Mouse (Mus musculus): ENCODE data around the gene Nxnl2. TPM values are rescaled to one million over a fixed set of nuclear protein-coding genes. Genes with fewer than 3 reads are reported as not detected.

The Nxnl2 gene
- polyA plus RNA-seq, 1 experiment: not detected

DNA sequence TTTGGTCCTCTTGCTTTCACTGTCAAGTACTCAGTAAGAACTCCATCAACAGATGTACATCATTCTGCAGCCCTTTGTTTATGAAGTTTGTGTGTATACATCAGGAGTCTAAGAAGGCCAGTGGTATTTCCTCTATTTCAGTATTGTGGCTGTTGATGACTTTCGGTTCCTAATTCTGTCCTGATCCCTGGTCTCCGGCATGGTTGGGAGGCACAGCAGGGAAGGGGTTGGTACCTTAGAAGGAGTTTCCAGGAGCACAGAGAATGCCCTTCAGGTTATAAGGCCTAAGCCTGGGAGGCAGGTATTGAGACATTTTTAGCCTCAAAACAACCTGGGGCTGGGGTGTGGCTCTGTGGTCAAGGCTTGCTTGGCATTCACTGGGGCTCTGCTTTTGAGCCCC is 9.2 kb upstream of the Nxnl2 start:
- Histone ChIP-seq H3K4me1 (ENCODE audit: control insufficient read depth, insufficient read depth, low read length) (peaks cover 2% of the 10 kb centered on the region; the same call in 1 of the 2 replicates), H3K4me3 (replicated peaks; ENCODE audit: control insufficient read depth, low read depth, low read length) (no peak overlapping the region), H3K27ac (ENCODE audit: control insufficient read depth, insufficient read depth, low read depth, low read length, poor library complexity) (peak overlapping the region; percentile 51)
- 43% methylated on average over 2 of the region's 2 CpGs for WGBS
- TF ChIP-seq POLR2A (IDR thresholded peaks at IDR 0.05; ENCODE audit: borderline replicate concordance, control insufficient read depth, low read depth, low read length) (no peak), CTCF (IDR thresholded peaks at IDR 0.05; ENCODE audit: control insufficient read depth, insufficient read depth, low read length) (no peak)

DNA sequence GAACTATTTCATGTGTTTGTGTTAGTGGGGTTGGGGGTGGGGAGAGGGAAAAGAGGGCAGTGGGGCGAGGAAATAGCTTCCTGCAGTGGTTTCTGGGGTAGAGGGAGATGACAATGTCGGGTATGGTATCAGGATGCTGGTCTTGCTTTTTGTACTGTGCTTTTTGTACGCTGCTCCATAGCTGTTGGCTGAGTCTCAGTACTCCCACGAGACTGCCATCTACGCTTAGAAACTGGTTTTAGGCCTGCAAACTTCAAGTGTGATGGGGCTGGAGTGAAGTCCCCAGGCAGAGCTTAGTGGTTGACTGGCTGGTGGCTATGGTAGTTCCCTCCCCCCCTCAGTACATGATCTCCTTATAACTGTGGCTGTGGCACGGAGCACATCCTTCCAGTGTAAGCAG is 8.6 kb upstream of the Nxnl2 start:
- whole genome bisulfite sequencing: 48% methylated on average over 6 of the region's 6 CpGs
- TF ChIP-seq CTCF (IDR thresholded peaks at IDR 0.05; ENCODE audit: control insufficient read depth, insufficient read depth, low read length) (no peak), POLR2A (IDR thresholded peaks at IDR 0.05; ENCODE audit: borderline replicate concordance, control insufficient read depth, low read depth, low read length) (no peak)
- H3K4me1 ChIP-seq (ENCODE audit: control insufficient read depth, insufficient read depth, low read length): peaks cover 2% of the 10 kb centered on the region; the same call in 1 of the 2 replicates
- H3K27ac ChIP-seq (ENCODE audit: control insufficient read depth, insufficient read depth, low read depth, low read length, poor library complexity): no peak overlapping the region
- no peak overlapping the region for H3K4me3 ChIP-seq (replicated peaks; ENCODE audit: control insufficient read depth, low read depth, low read length)

- 76% methylated on average over 11 of the region's 11 CpGs for WGBS
- TF ChIP-seq POLR2A (IDR thresholded peaks at IDR 0.05; ENCODE audit: borderline replicate concordance, control insufficient read depth, low read depth, low read length): no peak
- no peak for TF ChIP-seq CTCF (IDR thresholded peaks at IDR 0.05; ENCODE audit: control insufficient read depth, insufficient read depth, low read length)
- Histone ChIP-seq H3K4me3 (replicated peaks; ENCODE audit: control insufficient read depth, low read depth, low read length) (no peak overlapping the region), H3K4me1 (ENCODE audit: control insufficient read depth, insufficient read depth, low read length) (peaks cover 2% of the 10 kb centered on the region), H3K27ac (ENCODE audit: control insufficient read depth, insufficient read depth, low read depth, low read length, poor library complexity) (no peak overlapping the region)
These were observed 4.1 kb upstream of the Nxnl2 start for GRCm38 (mm10) chr13:51166711-51167110.

DNA sequence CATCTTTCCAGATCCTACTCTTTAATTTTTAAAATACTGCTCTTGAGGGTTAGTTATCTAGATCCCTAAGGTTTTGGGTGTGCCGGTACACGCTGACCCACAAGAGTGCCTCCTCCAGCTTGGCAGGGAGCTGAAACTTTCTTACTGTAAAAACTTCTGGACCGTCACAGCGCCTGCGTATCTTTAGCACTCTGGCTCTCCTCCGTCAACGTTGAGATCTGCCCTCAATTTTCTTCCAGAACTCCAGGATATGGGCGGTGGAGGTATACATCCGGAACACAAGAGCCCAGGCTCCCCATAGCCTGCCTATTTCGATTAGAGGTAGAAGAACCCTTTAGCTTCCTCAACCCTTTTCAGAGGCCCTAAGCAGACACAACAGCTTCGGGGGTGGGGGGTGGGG is 607 bp upstream of the Nxnl2 start:
- WGBS: 21% methylated on average over 11 of the region's 11 CpGs
- TF ChIP-seq CTCF (IDR thresholded peaks at IDR 0.05; ENCODE audit: control insufficient read depth, insufficient read depth, low read length): no peak
- TF ChIP-seq POLR2A (IDR thresholded peaks at IDR 0.05; ENCODE audit: borderline replicate concordance, control insufficient read depth, low read depth, low read length): no peak
- Histone ChIP-seq H3K27ac (ENCODE audit: control insufficient read depth, insufficient read depth, low read depth, low read length, poor library complexity) (no peak overlapping the region), H3K4me1 (ENCODE audit: control insufficient read depth, insufficient read depth, low read length) (no peaks in the 10 kb centered on the region; the same call in 1 of the 2 replicates), H3K4me3 (replicated peaks; ENCODE audit: control insufficient read depth, low read depth, low read length) (no peak overlapping the region)

- Histone ChIP-seq H3K4me3 (replicated peaks; ENCODE audit: control insufficient read depth, low read depth, low read length) (no peak overlapping the region), H3K4me1 (ENCODE audit: control insufficient read depth, insufficient read depth, low read length) (no peaks in the 10 kb centered on the region; the same call in 1 of the 2 replicates), H3K27ac (ENCODE audit: control insufficient read depth, insufficient read depth, low read depth, low read length, poor library complexity) (no peak overlapping the region)
- 91% methylated on average over 7 of the region's 7 CpGs for WGBS
- TF ChIP-seq POLR2A (IDR thresholded peaks at IDR 0.05; ENCODE audit: borderline replicate concordance, control insufficient read depth, low read depth, low read length) (no peak), CTCF (IDR thresholded peaks at IDR 0.05; ENCODE audit: control insufficient read depth, insufficient read depth, low read length) (no peak)
These were observed 1.8 kb downstream of the Nxnl2 start for GRCm38 (mm10) chr13:51172601-51173000.

GRCm38 (mm10) chr13:51178932-51179331 is 8.1 kb downstream of the Nxnl2 start:
- WGBS: 80% methylated on average over 10 of the region's 10 CpGs
- no peak for TF ChIP-seq POLR2A (IDR thresholded peaks at IDR 0.05; ENCODE audit: borderline replicate concordance, control insufficient read depth, low read depth, low read length)
- TF ChIP-seq CTCF (IDR thresholded peaks at IDR 0.05; ENCODE audit: control insufficient read depth, insufficient read depth, low read length): no peak
- H3K4me3 ChIP-seq (replicated peaks; ENCODE audit: control insufficient read depth, low read depth, low read length): no peak overlapping the region
- H3K27ac ChIP-seq (ENCODE audit: control insufficient read depth, insufficient read depth, low read depth, low read length, poor library complexity): no peak overlapping the region
- H3K4me1 ChIP-seq (ENCODE audit: control insufficient read depth, insufficient read depth, low read length): no peaks in the 10 kb centered on the region

- TF ChIP-seq CTCF (IDR thresholded peaks at IDR 0.05; ENCODE audit: control insufficient read depth, insufficient read depth, low read length) (no peak), POLR2A (IDR thresholded peaks at IDR 0.05; ENCODE audit: borderline replicate concordance, control insufficient read depth, low read depth, low read length) (no peak)
- Histone ChIP-seq H3K27ac (ENCODE audit: control insufficient read depth, insufficient read depth, low read depth, low read length, poor library complexity) (no peak overlapping the region), H3K4me1 (ENCODE audit: control insufficient read depth, insufficient read depth, low read length) (no peaks in the 10 kb centered on the region), H3K4me3 (replicated peaks; ENCODE audit: control insufficient read depth, low read depth, low read length) (no peak overlapping the region)
- 34% methylated on average over 3 of the region's 3 CpGs for WGBS
These were observed 8.5 kb downstream of the Nxnl2 start for GRCm38 (mm10) chr13:51179362-51179761.

GRCm38 (mm10) chr13:51182236-51182635 is 11.4 kb downstream of the Nxnl2 start:
- Histone ChIP-seq H3K4me3 (replicated peaks; ENCODE audit: control insufficient read depth, low read depth, low read length) (no peak overlapping the region), H3K27ac (ENCODE audit: control insufficient read depth, insufficient read depth, low read depth, low read length, poor library complexity) (no peak overlapping the region), H3K4me1 (ENCODE audit: control insufficient read depth, insufficient read depth, low read length) (no peaks in the 10 kb centered on the region)
- WGBS: 87% methylated on average over 7 of the region's 7 CpGs
- no peak for TF ChIP-seq POLR2A (IDR thresholded peaks at IDR 0.05; ENCODE audit: borderline replicate concordance, control insufficient read depth, low read depth, low read length)
- no peak for TF ChIP-seq CTCF (IDR thresholded peaks at IDR 0.05; ENCODE audit: control insufficient read depth, insufficient read depth, low read length)

DNA sequence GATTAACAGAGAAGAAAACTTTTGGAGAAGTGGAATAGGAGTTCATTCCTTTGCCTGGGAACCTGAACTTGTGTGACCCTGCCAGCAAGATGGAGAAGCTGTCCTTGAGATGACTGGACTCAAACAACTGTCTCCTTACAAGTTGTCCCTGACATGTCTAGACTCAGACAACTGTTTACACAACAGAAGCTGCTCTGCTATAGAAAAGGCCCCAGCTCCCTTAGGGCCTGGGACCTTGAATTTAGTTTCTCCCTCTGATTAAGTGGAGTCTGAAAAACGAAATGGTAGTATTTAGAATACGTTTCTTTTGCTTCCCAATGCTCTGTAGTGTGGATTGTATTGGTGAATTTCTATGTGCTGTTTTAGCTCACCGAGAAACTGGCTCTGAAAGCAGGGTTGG is 14.1 kb downstream of the Nxnl2 start:
- no peak overlapping the region for H3K4me3 ChIP-seq (replicated peaks; ENCODE audit: control insufficient read depth, low read depth, low read length)
- H3K4me1 ChIP-seq (ENCODE audit: control insufficient read depth, insufficient read depth, low read length): no peaks in the 10 kb centered on the region
- WGBS: 79% methylated on average over 3 of the region's 3 CpGs
- no peak for TF ChIP-seq POLR2A (IDR thresholded peaks at IDR 0.05; ENCODE audit: borderline replicate concordance, control insufficient read depth, low read depth, low read length)
- no peak for TF ChIP-seq CTCF (IDR thresholded peaks at IDR 0.05; ENCODE audit: control insufficient read depth, insufficient read depth, low read length)
- no peak overlapping the region for H3K27ac ChIP-seq (ENCODE audit: control insufficient read depth, insufficient read depth, low read depth, low read length, poor library complexity)

Measured in bone marrow, adult 2 months (tissue).